Mouse (Mus musculus) WW6 (cell line): ENCODE measurements around the gene Ube2h.

Source experiments
- DNase-seq: peaks from one replicate; pipeline ENCODE4 v3.0.0-alpha.2; 2013; ENCODE audit warnings: low read depth, low spot score

Ube2h gene

GRCm38 (mm10) chr6:30167192-30167591 is 137.1 kb downstream of the Ube2h start:
- no peak for DNase-seq

GRCm38 (mm10) chr6:30166349-30166748 is 138.0 kb downstream of the Ube2h start:
- DNase-seq = no peak

DNA sequence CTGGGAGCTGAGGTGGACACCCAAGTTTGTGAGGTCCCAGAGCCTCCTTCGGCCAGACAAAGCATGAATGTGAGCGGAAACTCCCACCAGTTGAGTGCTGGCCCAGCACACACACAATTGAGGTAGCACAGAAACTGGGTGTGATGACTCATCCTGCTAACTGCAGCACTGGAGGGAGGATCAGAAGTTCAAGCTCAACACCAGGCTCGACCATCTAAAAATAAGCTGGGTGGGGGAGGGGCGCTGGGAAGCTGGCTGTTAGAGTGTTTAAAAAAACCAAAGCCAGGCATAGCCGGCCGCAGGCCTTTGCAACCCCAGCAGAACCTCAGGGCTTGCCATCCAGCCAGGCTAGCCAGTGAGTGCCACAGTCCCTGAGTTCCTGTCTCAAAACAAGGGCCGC is 142.2 kb downstream of the Ube2h start:
- DNase-seq = peak; percentile 45

DNA sequence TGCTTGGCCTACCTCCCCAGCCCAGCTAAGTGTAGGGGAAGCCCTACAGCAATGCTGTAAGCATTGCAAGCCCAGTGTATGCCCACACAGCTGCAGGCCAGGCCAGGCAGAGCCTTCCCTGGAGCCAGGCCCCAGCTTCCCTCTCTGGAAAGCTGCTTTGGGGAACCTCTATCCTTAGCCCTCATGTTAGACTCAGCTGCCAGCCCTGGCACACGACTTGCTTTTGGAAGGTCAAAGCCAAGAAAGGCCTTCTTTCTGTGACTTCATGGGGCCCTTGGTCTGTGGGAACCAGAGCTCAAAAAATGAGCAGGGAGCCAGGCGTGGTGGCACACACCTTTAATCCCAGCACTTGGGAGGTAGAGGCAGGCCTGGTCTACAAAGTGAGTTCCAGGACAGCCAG is 142.7 kb downstream of the Ube2h start:
- no peak for DNase-seq
